ENCODE assay signal across 12 mouse cellular contexts in the genomic region with DNA sequence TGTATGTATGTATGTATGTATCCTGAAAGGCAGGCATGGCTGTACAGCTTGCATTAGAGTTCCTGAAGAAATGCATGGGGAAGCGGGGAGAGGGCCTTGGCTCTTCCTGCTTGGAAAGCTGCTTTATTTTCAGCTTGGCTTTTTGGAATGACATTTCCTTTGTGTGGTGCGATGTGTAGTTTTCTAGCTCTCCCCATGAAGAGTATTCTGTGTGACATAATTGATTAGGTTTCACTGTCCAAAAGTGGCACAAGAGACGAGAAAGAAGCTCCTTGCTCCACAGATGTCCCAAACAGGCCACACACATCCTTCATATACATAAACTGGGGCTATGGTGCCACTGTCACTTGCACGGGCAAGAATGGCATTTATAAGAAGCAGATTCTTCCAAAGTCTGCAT.
DNase-seq lines count a peak whose midpoint lies in the region; ATAC-seq lines count a peak whose summit lies in the region.
"Had no signal": no experiment of that assay in that cellular context is flagged by ENCODE, and none has a peak within 500 bp of the region (broad histone marks: within the 10 kb centered on the region; RNA-seq: fewer than 3 reads in every experiment).

No protein-coding gene starts in this region.

- WGBS in heart, embryonic 15.5 days: 77% methylated on average over 4 of the region's 4 CpGs
- WGBS in midbrain, embryonic 12.5 days: 80% methylated on average over 4 of the region's 4 CpGs
- 88% methylated on average over 4 of the region's 4 CpGs for WGBS in midbrain, embryonic 10.5 days
- 66% methylated on average over 4 of the region's 4 CpGs for WGBS in hindbrain, embryonic 16.5 days
- WGBS in stomach, embryonic 16.5 days: 79% methylated on average over 4 of the region's 4 CpGs

- intact Hi-C loops in gastrocnemius, postnatal 14 days (cut with DNase I; ENCODE audit: low total_unique reads): no loop called here
- intact Hi-C loops in left cerebral cortex, postnatal 36 days (cut with DNase I): no loop called here

- H3K36me3 ChIP-seq in heart, embryonic 15.5 days: no peaks in the 10 kb centered on the region
- no peaks in the 10 kb centered on the region for H3K36me3 ChIP-seq in midbrain, embryonic 12.5 days
- H3K36me3 ChIP-seq in midbrain, embryonic 10.5 days: no peaks in the 10 kb centered on the region
- H3K36me3 ChIP-seq in hindbrain, embryonic 16.5 days (ENCODE audit: control insufficient read depth, insufficient read depth, low read length): no peaks in the 10 kb centered on the region
- no peaks in the 10 kb centered on the region for H3K36me3 ChIP-seq in stomach, embryonic 16.5 days (ENCODE audit: control insufficient read depth, insufficient read depth, low read length)

- peaks cover 39% of the 10 kb centered on the region for H3K4me1 ChIP-seq in heart, embryonic 15.5 days (replicated peaks)
- H3K4me1 ChIP-seq in midbrain, embryonic 12.5 days: peaks cover 36% of the 10 kb centered on the region
- H3K4me1 ChIP-seq in midbrain, embryonic 10.5 days: peaks cover 36% of the 10 kb centered on the region
- 0 out of 2 replicates have a peak, but pooled peaks cover 3% of the 10 kb centered on the region for H3K4me1 ChIP-seq in hindbrain, embryonic 16.5 days (ENCODE audit: control insufficient read depth, insufficient read depth, low read depth, low read length)
- peaks cover 12% of the 10 kb centered on the region for H3K4me1 ChIP-seq in stomach, embryonic 16.5 days (ENCODE audit: control insufficient read depth, insufficient read depth, low read length)

- H3K4me3 ChIP-seq in heart, embryonic 15.5 days: peak overlapping the region; percentile 58
- H3K4me3 ChIP-seq in midbrain, embryonic 12.5 days: no peak overlapping the region
- H3K4me3 ChIP-seq in midbrain, embryonic 10.5 days: no peak overlapping the region
- H3K4me3 ChIP-seq in hindbrain, embryonic 16.5 days (ENCODE audit: low read length): no peak overlapping the region
- peak overlapping the region; percentile 52; the same call in 1 of the 2 replicates for H3K4me3 ChIP-seq in stomach, embryonic 16.5 days (replicated peaks; ENCODE audit: low read length)

- no peak overlapping the region for H3K27ac ChIP-seq in heart, embryonic 15.5 days
- no peak overlapping the region for H3K27ac ChIP-seq in midbrain, embryonic 12.5 days (replicated peaks)
- H3K27ac ChIP-seq in midbrain, embryonic 10.5 days (replicated peaks): no peak overlapping the region
- no peak overlapping the region for H3K27ac ChIP-seq in hindbrain, embryonic 16.5 days (ENCODE audit: low read depth, low read length)
- no peak overlapping the region for H3K27ac ChIP-seq in stomach, embryonic 16.5 days (ENCODE audit: low read length)

- H3K9me3 ChIP-seq in heart, embryonic 15.5 days (replicated peaks): no peaks in the 10 kb centered on the region
- H3K9me3 ChIP-seq in midbrain, embryonic 12.5 days: no peaks in the 10 kb centered on the region
- no peaks in the 10 kb centered on the region for H3K9me3 ChIP-seq in midbrain, embryonic 10.5 days (replicated peaks)
- no peaks in the 10 kb centered on the region for H3K9me3 ChIP-seq in hindbrain, embryonic 16.5 days (ENCODE audit: control insufficient read depth, low read length)
- no peaks in the 10 kb centered on the region for H3K9me3 ChIP-seq in stomach, embryonic 16.5 days (replicated peaks; ENCODE audit: control insufficient read depth, low read length)

- H3K27me3 ChIP-seq in heart, embryonic 15.5 days: no peaks in the 10 kb centered on the region
- no peaks in the 10 kb centered on the region; the same call in 1 of the 2 replicates for H3K27me3 ChIP-seq in midbrain, embryonic 12.5 days
- H3K27me3 ChIP-seq in midbrain, embryonic 10.5 days (ENCODE audit: low read depth, poor library complexity, severe bottlenecking): peaks cover 8% of the 10 kb centered on the region
- no peaks in the 10 kb centered on the region for H3K27me3 ChIP-seq in hindbrain, embryonic 16.5 days (replicated peaks; ENCODE audit: control insufficient read depth, insufficient read depth, low read length)
- no peaks in the 10 kb centered on the region for H3K27me3 ChIP-seq in stomach, embryonic 16.5 days (ENCODE audit: control insufficient read depth, insufficient read depth, low read length)

- DNase-seq in heart, postnatal 4 days: no peak
- no peak for DNase-seq in midbrain, embryonic 10.5 days (ENCODE audit: low spot score)
- DNase-seq in gastrocnemius, postnatal 14 days: no peak
- DNase-seq in left cerebral cortex, postnatal 36 days (ENCODE audit: low spot score in 2 of 2): no peak
- DNase-seq: adrenal gland, postnatal 36 days; cerebellum, postnatal 10 days; kidney, postnatal 36 days; lung, postnatal 10 days had no signal

- ATAC-seq in heart, embryonic 15.5 days (replicated peaks; ENCODE audit: insufficient number of reproducible peaks, insufficient read depth, low FRiP score, low read depth): no peak
- no peak for ATAC-seq in midbrain, embryonic 12.5 days (ENCODE audit: low FRiP score, low read depth)
- ATAC-seq in hindbrain, embryonic 16.5 days: no peak
- no peak for ATAC-seq in stomach, embryonic 16.5 days (ENCODE audit: insufficient read depth, low FRiP score)

- peak overlapping the region; percentile 72 for H3K4me2 ChIP-seq in heart, embryonic 15.5 days
- peak overlapping the region; percentile 49; the same call in 1 of the 2 replicates for H3K4me2 ChIP-seq in midbrain, embryonic 12.5 days (replicated peaks)
- peak overlapping the region; percentile 64 for H3K4me2 ChIP-seq in hindbrain, embryonic 16.5 days (ENCODE audit: low read length)
- H3K4me2 ChIP-seq in stomach, embryonic 16.5 days (ENCODE audit: low read depth, low read length): peak overlapping the region; percentile 58; the same call in 1 of the 2 replicates

- peak overlapping the region; percentile 66; the same call in 1 of the 2 replicates for H3K9ac ChIP-seq in heart, embryonic 15.5 days
- no peak overlapping the region for H3K9ac ChIP-seq in midbrain, embryonic 12.5 days (replicated peaks)
- H3K9ac ChIP-seq in hindbrain, embryonic 16.5 days (ENCODE audit: low read depth, low read length): no peak overlapping the region
- peak overlapping the region; percentile 4; the same call in 1 of the 2 replicates for H3K9ac ChIP-seq in stomach, embryonic 16.5 days (ENCODE audit: low read length)

Comparison
In these comparisons a context has a peak if more than half of its experiments do, and no peak if none do; other contexts are left out.
1. H3K4me3 ChIP-seq: peak in heart, embryonic 15.5 days (single experiment) and stomach, embryonic 16.5 days (single experiment); none in midbrain, embryonic 12.5 days (single experiment), midbrain, embryonic 10.5 days (single experiment) and hindbrain, embryonic 16.5 days (single experiment).
2. H3K9ac ChIP-seq: peak in heart, embryonic 15.5 days (single experiment) and stomach, embryonic 16.5 days (single experiment); none in midbrain, embryonic 12.5 days (single experiment) and hindbrain, embryonic 16.5 days (single experiment).
3. Peak in every context shown above with its lines, with median percentiles within 50 percentile points of each other: H3K4me2 ChIP-seq.